Mouse (Mus musculus): ENCODE results near the gene Sdc3. TPM values are rescaled to one million over a fixed set of nuclear protein-coding genes. Genes with fewer than 3 reads are reported as not detected.

Sdc3 gene
- polyA plus RNA-seq, 1 experiment from 2014 or later, result 13.6 TPM

DNA sequence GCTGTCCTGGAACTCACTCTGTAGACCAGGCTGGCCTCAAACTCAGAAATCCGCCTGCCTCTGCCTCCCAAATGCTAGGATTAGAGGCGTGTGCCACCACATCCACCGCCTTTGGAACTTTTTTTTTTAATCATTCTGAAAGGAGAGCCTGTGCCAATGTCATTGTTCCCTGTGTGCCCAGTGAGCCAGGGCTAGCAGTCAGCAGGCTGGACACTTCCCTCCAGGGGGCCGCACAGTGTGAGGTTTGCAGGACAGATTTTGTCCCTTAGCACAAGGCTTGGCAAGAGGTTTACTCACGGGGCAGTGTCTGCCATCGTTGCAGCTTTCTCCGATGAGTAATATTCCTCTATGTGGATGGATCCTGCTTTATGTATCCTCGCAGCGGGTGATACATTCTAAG is 14.4 kb downstream of the Sdc3 start:
- no peaks in the 10 kb centered on the region for H3K9me3 ChIP-seq (ENCODE audit: control insufficient read depth, low read length)
- ATAC-seq (ENCODE audit: low FRiP score), result no peak
- no peak overlapping the region for H3K4me2 ChIP-seq
- WGBS, result 92% methylated on average over 9 of the region's 9 CpGs
- H3K4me1 ChIP-seq (ENCODE audit: control insufficient read depth, insufficient read depth, low read length), result peaks cover 24% of the 10 kb centered on the region
- no peak for DNase-seq (ENCODE audit: low spot score, missing footprints)
- no peak overlapping the region for H3K4me3 ChIP-seq (ENCODE audit: low read depth, low read length)
- H3K27me3 ChIP-seq (ENCODE audit: control insufficient read depth, insufficient read depth, low read length), result no peaks in the 10 kb centered on the region
- H3K9ac ChIP-seq (ENCODE audit: low read length), result no peak overlapping the region
- no peak overlapping the region for H3K27ac ChIP-seq (ENCODE audit: low read depth, low read length)
- H3K36me3 ChIP-seq (ENCODE audit: control insufficient read depth, insufficient read depth, low read length), result no peaks in the 10 kb centered on the region

DNA sequence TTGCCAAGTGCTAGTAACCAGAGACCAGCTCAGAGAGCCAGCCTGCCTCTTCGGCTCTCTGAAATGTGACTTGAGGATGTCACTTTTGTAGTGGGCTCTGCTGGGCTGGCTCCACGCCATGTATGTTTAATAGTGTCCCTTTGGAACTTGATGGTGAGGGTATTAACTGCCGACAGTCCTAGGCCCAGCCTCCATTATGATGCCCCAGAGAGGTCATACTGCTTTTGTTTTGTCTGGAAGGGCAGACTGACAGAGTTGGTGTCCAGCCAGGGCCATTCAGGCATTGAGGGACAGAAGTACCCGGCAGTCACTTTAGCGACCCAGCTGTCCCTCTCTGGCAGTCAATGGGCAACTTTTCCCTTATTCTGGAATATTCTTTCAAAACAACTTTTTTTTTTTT is 17.4 kb downstream of the Sdc3 start:
- H3K4me1 ChIP-seq (ENCODE audit: control insufficient read depth, insufficient read depth, low read length), result peaks cover 29% of the 10 kb centered on the region
- no peak overlapping the region for H3K27ac ChIP-seq (ENCODE audit: low read depth, low read length)
- no peaks in the 10 kb centered on the region for H3K36me3 ChIP-seq (ENCODE audit: control insufficient read depth, insufficient read depth, low read length)
- 28% methylated on average over 5 of the region's 5 CpGs for WGBS
- ATAC-seq (ENCODE audit: low FRiP score), result no peak
- H3K4me2 ChIP-seq, result no peak overlapping the region
- no peak for DNase-seq (ENCODE audit: low spot score, missing footprints)
- no peak overlapping the region for H3K4me3 ChIP-seq (ENCODE audit: low read depth, low read length)
- H3K27me3 ChIP-seq (ENCODE audit: control insufficient read depth, insufficient read depth, low read length), result no peaks in the 10 kb centered on the region
- H3K9me3 ChIP-seq (ENCODE audit: control insufficient read depth, low read length), result no peaks in the 10 kb centered on the region
- H3K9ac ChIP-seq (ENCODE audit: low read length), result no peak overlapping the region

- Histone ChIP-seq H3K4me2 (no peak overlapping the region), H3K27ac (ENCODE audit: low read depth, low read length) (no peak overlapping the region), H3K9me3 (ENCODE audit: control insufficient read depth, low read length) (no peaks in the 10 kb centered on the region), H3K36me3 (ENCODE audit: control insufficient read depth, insufficient read depth, low read length) (no peaks in the 10 kb centered on the region), H3K4me3 (ENCODE audit: low read depth, low read length) (no peak overlapping the region), H3K27me3 (ENCODE audit: control insufficient read depth, insufficient read depth, low read length) (no peaks in the 10 kb centered on the region), H3K9ac (ENCODE audit: low read length) (no peak overlapping the region), H3K4me1 (ENCODE audit: control insufficient read depth, insufficient read depth, low read length) (peaks cover 21% of the 10 kb centered on the region)
- 16% methylated on average over 3 of the region's 3 CpGs for WGBS
- DNase-seq (ENCODE audit: low spot score, missing footprints) (no peak), ATAC-seq (ENCODE audit: low FRiP score) (no peak)
Observed at GRCm38 (mm10) chr4:130810845-130811244, 18.5 kb downstream of the Sdc3 start.

- no peaks in the 10 kb centered on the region for H3K9me3 ChIP-seq (ENCODE audit: control insufficient read depth, low read length)
- no peak overlapping the region for H3K4me2 ChIP-seq
- H3K9ac ChIP-seq (ENCODE audit: low read length), result no peak overlapping the region
- H3K27me3 ChIP-seq (ENCODE audit: control insufficient read depth, insufficient read depth, low read length), result no peaks in the 10 kb centered on the region
- no peaks in the 10 kb centered on the region for H3K36me3 ChIP-seq (ENCODE audit: control insufficient read depth, insufficient read depth, low read length)
- ATAC-seq (ENCODE audit: low FRiP score) (no peak), DNase-seq (ENCODE audit: low spot score, missing footprints) (no peak)
- no peak overlapping the region for H3K4me3 ChIP-seq (ENCODE audit: low read depth, low read length)
- WGBS, result 34% methylated on average over 7 of the region's 7 CpGs
- H3K4me1 ChIP-seq (ENCODE audit: control insufficient read depth, insufficient read depth, low read length), result peaks cover 18% of the 10 kb centered on the region
- no peak overlapping the region for H3K27ac ChIP-seq (ENCODE audit: low read depth, low read length)
Observed at GRCm38 (mm10) chr4:130811385-130811784, 19.0 kb downstream of the Sdc3 start.

DNA sequence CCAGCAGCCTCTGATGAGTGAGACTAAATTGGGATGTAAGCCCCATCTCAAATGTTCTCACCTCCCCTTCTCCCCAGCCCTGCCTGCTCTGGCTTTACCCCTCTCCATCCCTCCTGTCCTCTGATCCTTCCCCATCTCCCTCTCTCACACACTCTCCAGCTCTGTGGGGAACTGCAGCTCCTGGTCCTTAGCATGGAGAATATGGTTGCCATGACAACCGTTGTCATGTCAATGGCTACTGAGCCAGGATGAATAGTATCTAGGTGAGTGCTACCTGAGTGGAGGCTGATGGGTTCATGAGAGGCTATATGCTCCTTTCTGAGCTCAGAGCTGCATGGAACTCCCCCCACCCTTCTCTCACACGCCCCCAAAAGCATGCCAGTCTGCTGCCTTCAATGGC is 21.6 kb downstream of the Sdc3 start:
- Histone ChIP-seq H3K4me2 (no peak overlapping the region), H3K4me3 (ENCODE audit: low read depth, low read length) (no peak overlapping the region), H3K9ac (ENCODE audit: low read length) (peak overlapping the region; percentile 36; the same call in 1 of the 2 replicates), H3K9me3 (ENCODE audit: control insufficient read depth, low read length) (no peaks in the 10 kb centered on the region), H3K27ac (ENCODE audit: low read depth, low read length) (peak overlapping the region; percentile 35; the same call in 1 of the 2 replicates), H3K4me1 (ENCODE audit: control insufficient read depth, insufficient read depth, low read length) (peaks cover 18% of the 10 kb centered on the region), H3K36me3 (ENCODE audit: control insufficient read depth, insufficient read depth, low read length) (no peaks in the 10 kb centered on the region), H3K27me3 (ENCODE audit: control insufficient read depth, insufficient read depth, low read length) (no peaks in the 10 kb centered on the region)
- no peak for DNase-seq (ENCODE audit: low spot score, missing footprints)
- 44% methylated on average over 2 of the region's 2 CpGs for WGBS
- peak; percentile 36; the same call in 1 of the 2 replicates for ATAC-seq (ENCODE audit: low FRiP score)

DNA sequence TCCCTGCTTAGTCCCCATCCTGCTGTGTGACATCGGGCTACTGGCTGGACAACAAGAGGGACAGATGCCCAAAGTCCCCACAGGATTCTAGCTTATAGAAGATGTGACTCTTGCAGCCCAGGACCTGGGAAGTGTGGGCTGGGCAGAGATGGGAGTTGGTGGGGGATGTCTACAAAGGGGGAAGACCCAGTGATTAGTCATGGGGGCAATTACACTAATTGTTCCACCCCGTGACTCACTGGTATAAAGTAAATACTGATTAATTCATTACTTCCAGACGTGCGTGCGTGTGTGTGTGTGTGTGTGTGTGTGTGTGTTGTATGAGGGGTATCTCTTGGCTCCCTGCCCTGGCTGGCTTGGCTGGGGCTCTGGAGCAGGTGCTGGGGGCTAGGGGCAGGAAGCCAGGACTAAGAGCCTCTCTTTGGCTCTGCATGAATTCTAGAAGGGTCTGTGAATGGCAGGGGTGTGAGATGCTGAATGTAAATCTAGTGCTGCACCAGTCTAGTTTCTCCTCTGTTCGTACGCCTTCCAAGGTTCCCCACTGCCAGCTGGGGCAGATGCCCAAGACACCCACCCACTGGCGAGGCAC is 22.5 kb downstream of the Sdc3 start:
- ATAC-seq (ENCODE audit: low FRiP score) (no peak), DNase-seq (ENCODE audit: low spot score, missing footprints) (no peak)
- Histone ChIP-seq H3K27ac (ENCODE audit: low read depth, low read length) (no peak overlapping the region), H3K9ac (ENCODE audit: low read length) (no peak overlapping the region), H3K4me2 (no peak overlapping the region), H3K4me1 (ENCODE audit: control insufficient read depth, insufficient read depth, low read length) (peaks cover 18% of the 10 kb centered on the region), H3K36me3 (ENCODE audit: control insufficient read depth, insufficient read depth, low read length) (no peaks in the 10 kb centered on the region), H3K4me3 (ENCODE audit: low read depth, low read length) (no peak overlapping the region), H3K27me3 (ENCODE audit: control insufficient read depth, insufficient read depth, low read length) (no peaks in the 10 kb centered on the region), H3K9me3 (ENCODE audit: control insufficient read depth, low read length) (no peaks in the 10 kb centered on the region)
- 72% methylated on average over 8 of the region's 8 CpGs for WGBS

- DNase-seq (ENCODE audit: low spot score, missing footprints), result no peak
- no peak overlapping the region for H3K9ac ChIP-seq (ENCODE audit: low read length)
- no peaks in the 10 kb centered on the region for H3K9me3 ChIP-seq (ENCODE audit: control insufficient read depth, low read length)
- peaks cover 17% of the 10 kb centered on the region for H3K4me1 ChIP-seq (ENCODE audit: control insufficient read depth, insufficient read depth, low read length)
- H3K36me3 ChIP-seq (ENCODE audit: control insufficient read depth, insufficient read depth, low read length), result no peaks in the 10 kb centered on the region
- ATAC-seq (ENCODE audit: low FRiP score), result no peak
- H3K27me3 ChIP-seq (ENCODE audit: control insufficient read depth, insufficient read depth, low read length), result no peaks in the 10 kb centered on the region
- H3K27ac ChIP-seq (ENCODE audit: low read depth, low read length), result no peak overlapping the region
- no peak overlapping the region for H3K4me3 ChIP-seq (ENCODE audit: low read depth, low read length)
- H3K4me2 ChIP-seq, result no peak overlapping the region
- 83% methylated on average over 8 of the region's 8 CpGs for WGBS
Observed at GRCm38 (mm10) chr4:130815860-130816259, 23.5 kb downstream of the Sdc3 start.

DNA sequence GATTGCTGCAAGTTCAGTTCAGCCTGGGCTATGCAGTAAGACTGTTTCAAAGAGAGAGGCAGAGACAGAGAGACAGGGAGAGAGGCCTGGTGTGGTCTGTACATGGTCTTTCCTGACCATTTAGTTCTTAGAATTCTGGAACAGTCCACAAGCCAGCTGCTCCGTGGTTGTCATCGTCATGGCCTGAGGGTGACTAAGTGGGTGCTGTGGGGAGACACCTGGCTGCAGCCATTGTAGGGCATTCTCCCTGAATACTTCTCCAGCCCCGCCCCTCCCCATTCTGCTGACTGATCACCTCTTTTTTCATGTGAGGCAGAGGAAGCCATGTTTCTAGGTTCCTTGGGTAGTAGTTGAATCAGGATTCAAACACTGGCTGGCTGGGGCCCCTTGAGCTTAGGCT is 27.5 kb downstream of the Sdc3 start:
- Histone ChIP-seq H3K9ac (ENCODE audit: low read length) (no peak overlapping the region), H3K36me3 (ENCODE audit: control insufficient read depth, insufficient read depth, low read length) (peaks cover 2% of the 10 kb centered on the region; the same call in 1 of the 2 replicates), H3K4me3 (ENCODE audit: low read depth, low read length) (no peak overlapping the region), H3K27ac (ENCODE audit: low read depth, low read length) (no peak overlapping the region), H3K9me3 (ENCODE audit: control insufficient read depth, low read length) (no peaks in the 10 kb centered on the region), H3K4me1 (ENCODE audit: control insufficient read depth, insufficient read depth, low read length) (no peaks in the 10 kb centered on the region), H3K4me2 (no peak overlapping the region), H3K27me3 (ENCODE audit: control insufficient read depth, insufficient read depth, low read length) (no peaks in the 10 kb centered on the region)
- ATAC-seq (ENCODE audit: low FRiP score), result no peak
- 83% methylated on average over 3 of the region's 3 CpGs for WGBS
- DNase-seq (ENCODE audit: low spot score, missing footprints), result no peak

- no peaks in the 10 kb centered on the region for H3K27me3 ChIP-seq (ENCODE audit: control insufficient read depth, insufficient read depth, low read length)
- no peak overlapping the region for H3K4me3 ChIP-seq (ENCODE audit: low read depth, low read length)
- DNase-seq (ENCODE audit: low spot score, missing footprints), result no peak
- ATAC-seq (ENCODE audit: low FRiP score), result no peak
- no peak overlapping the region for H3K4me2 ChIP-seq
- no peak overlapping the region for H3K27ac ChIP-seq (ENCODE audit: low read depth, low read length)
- no peaks in the 10 kb centered on the region for H3K4me1 ChIP-seq (ENCODE audit: control insufficient read depth, insufficient read depth, low read length)
- H3K9me3 ChIP-seq (ENCODE audit: control insufficient read depth, low read length), result no peaks in the 10 kb centered on the region
- H3K36me3 ChIP-seq (ENCODE audit: control insufficient read depth, insufficient read depth, low read length), result peaks cover 2% of the 10 kb centered on the region; the same call in 1 of the 2 replicates
- H3K9ac ChIP-seq (ENCODE audit: low read length), result no peak overlapping the region
- WGBS, result 85% methylated on average over 7 of the region's 7 CpGs
Observed at GRCm38 (mm10) chr4:130820594-130821255, 28.4 kb downstream of the Sdc3 start.

All from midbrain, embryonic 11.5 days (tissue).